Mouse (Mus musculus) hindbrain, embryonic 15.5 days (tissue): ENCODE results near the gene Tmtc2. TPM values are rescaled to one million over a fixed set of nuclear protein-coding genes. Genes with fewer than 3 reads are reported as not detected.
A peak's percentile ranks its signal among the peaks of the same experiment; 100 is the strongest.

Experiments used
- ATAC-seq: fragments of 200-750 bp; cut with Nextera tagmentation; 2 replicates; pipeline ENCODE4 v1.8.0; 2017; ENCODE audit warnings: low read depth, moderate number of reproducible peaks, moderate TSS enrichment; ENCODE audit not compliant: low FRiP score
- H3K27ac ChIP-seq: fragments of 300-500 bp; sonication (generic); replicated peaks from 2 replicates; pipeline ENCODE4 v1.5.1; 2015; ENCODE audit warnings: mild to moderate bottlenecking, inconsistent platforms
- H3K27me3 ChIP-seq: fragments of 300-500 bp; sonication (generic); 2 replicates; pipeline ENCODE4 v1.6.1; 2015; ENCODE audit warnings: control low read depth, inconsistent platforms
- H3K36me3 ChIP-seq: fragments of 300-500 bp; sonication (generic); 2 replicates; pipeline ENCODE4 v1.6.1; 2015; ENCODE audit warnings: control low read depth, inconsistent platforms
- H3K4me1 ChIP-seq: fragments of 300-500 bp; sonication (generic); replicated peaks from 2 replicates; pipeline ENCODE4 v1.6.1; 2015; ENCODE audit warnings: control low read depth, inconsistent platforms
- H3K4me2 ChIP-seq: fragments of 300-500 bp; sonication (generic); 2 replicates; pipeline ENCODE4 v1.6.1; 2015; ENCODE audit warnings: moderate library complexity, mild to moderate bottlenecking, inconsistent platforms
- H3K4me3 ChIP-seq: fragments of 300-500 bp; sonication (generic); 2 replicates; pipeline ENCODE4 v1.5.1; 2015; ENCODE audit warnings: mild to moderate bottlenecking, inconsistent platforms
- H3K9ac ChIP-seq: fragments of 300-500 bp; sonication (generic); 2 replicates; pipeline ENCODE4 v1.6.1; 2015; ENCODE audit warnings: inconsistent platforms
- H3K9me3 ChIP-seq: fragments of 300-500 bp; sonication (generic); 2 replicates; pipeline ENCODE4 v1.6.1; 2016; ENCODE audit warnings: control low read depth, inconsistent platforms
- WGBS: fragments of 180-500 bp; shearing (Covaris S2); methylation state at CpG from one replicate; pipeline ENCODE4 v1.1.7; 2015; 5-methylcytosine and 5-hydroxymethylcytosine counted together
- polyA plus RNA-seq: library from polyadenylated mRNA; unstranded; fragments of >200 nt; fragmentation: Nextera tagmentation; extraction: Ambion mirVana; gene quantifications from 2 replicates; pipeline ENCODE4 v1.2.1, GENCODE M21; 2015

The Tmtc2 gene
- polyA plus RNA-seq, 1 experiment from 2014 or later: 8.5 TPM

DNA sequence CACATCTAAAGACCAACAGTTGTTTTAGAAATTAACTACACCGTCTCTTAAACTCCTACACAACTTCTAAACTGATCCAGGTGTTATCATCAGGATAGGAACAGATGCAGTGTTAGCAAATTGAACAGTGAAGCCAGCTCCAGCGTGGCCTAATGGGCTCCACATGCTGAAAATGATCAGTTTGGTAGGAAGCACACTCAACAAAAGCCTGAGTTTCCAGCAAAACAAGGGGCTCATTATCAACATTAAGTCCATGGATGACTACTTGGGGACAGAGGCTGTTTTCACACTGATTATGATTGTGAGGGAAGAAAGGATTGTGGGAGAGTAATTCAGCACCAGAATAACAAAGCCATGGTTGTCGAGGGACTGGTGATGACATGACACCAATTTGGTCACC, 143.4 kb downstream of the Tmtc2 start:
- Histone ChIP-seq H3K27ac (no peak overlapping the region), H3K4me3 (no peak overlapping the region), H3K9me3 (no peaks in the 10 kb centered on the region), H3K36me3 (no peaks in the 10 kb centered on the region), H3K4me1 (peaks cover 2% of the 10 kb centered on the region; the same call in 1 of the 2 replicates), H3K4me2 (no peak overlapping the region), H3K27me3 (no peaks in the 10 kb centered on the region), H3K9ac (no peak overlapping the region)
- no peak for ATAC-seq
- 62% methylated on average over 3 of the region's 3 CpGs for WGBS

DNA sequence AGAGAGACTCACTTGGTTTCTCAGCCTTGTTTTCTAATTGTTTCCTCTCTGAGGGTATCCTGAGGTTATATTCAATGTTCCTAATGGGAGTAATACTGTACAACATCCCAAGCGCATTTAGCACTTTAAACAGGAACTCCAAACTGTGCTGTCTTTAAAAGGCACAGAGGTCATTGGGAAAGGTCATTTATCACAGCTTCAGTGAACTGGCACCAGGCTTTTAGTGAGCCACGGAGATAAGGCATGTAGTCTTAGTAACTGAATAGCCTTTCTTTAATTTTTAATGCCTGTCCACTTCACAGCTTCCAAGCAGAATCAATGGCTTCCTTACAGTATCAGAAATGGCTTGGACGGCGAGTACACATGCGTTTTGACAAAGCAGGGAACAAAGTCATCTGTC, 144.0 kb downstream of the Tmtc2 start:
- H3K9me3 ChIP-seq: no peaks in the 10 kb centered on the region
- ATAC-seq: no peak
- no peaks in the 10 kb centered on the region for H3K36me3 ChIP-seq
- no peak overlapping the region for H3K4me2 ChIP-seq
- no peak overlapping the region for H3K4me3 ChIP-seq
- 52% methylated on average over 5 of the region's 5 CpGs for WGBS
- no peaks in the 10 kb centered on the region for H3K27me3 ChIP-seq
- no peak overlapping the region for H3K9ac ChIP-seq
- H3K4me1 ChIP-seq: peaks cover 2% of the 10 kb centered on the region; the same call in 1 of the 2 replicates
- no peak overlapping the region for H3K27ac ChIP-seq

DNA sequence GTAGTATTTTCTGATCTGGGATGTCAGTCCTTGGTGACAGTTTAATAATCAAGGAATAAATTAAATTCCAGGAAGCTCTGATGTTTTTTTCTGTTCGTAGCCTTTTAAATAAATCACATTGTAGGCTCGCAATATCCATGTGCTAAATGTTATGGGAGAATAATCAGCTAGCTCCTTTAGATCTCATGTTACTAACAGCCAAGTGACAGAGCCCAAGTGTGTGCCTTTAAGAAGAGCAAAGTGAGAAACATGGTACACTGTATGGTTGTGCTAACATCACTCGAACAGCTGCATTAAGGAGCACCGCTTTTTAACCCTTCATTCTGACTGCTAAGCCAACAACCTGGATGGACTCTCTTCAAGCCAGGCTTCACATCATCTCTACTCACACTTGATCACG, 146.2 kb downstream of the Tmtc2 start:
- Histone ChIP-seq H3K4me1 (0 out of 2 replicates have a peak, but pooled peaks cover 2% of the 10 kb centered on the region), H3K9me3 (no peaks in the 10 kb centered on the region), H3K4me2 (no peak overlapping the region), H3K27ac (no peak overlapping the region), H3K4me3 (no peak overlapping the region), H3K36me3 (no peaks in the 10 kb centered on the region), H3K9ac (no peak overlapping the region), H3K27me3 (no peaks in the 10 kb centered on the region)
- 73% methylated on average over 5 of the region's 5 CpGs for WGBS
- no peak for ATAC-seq

DNA sequence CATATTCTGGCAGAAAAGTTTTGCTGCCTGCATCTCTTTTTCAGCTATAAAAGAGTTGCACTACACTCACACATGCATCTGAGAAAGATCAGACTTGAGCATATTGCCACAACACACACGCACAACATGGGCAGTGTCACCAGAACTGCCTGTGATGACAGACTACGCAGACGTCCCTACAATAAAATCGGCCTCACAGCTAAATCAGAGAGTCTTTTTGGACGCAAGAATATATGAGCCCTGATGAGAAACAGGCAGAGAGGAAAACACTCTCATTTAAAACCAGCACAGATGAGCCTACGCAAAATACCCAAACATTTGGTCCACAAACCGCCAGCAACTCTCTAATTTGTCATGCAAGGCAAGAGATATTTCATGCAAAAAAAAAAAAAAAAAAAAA, 146.6 kb downstream of the Tmtc2 start:
- Histone ChIP-seq H3K4me1 (0 out of 2 replicates have a peak, but pooled peaks cover 2% of the 10 kb centered on the region), H3K27me3 (no peaks in the 10 kb centered on the region), H3K9me3 (no peaks in the 10 kb centered on the region), H3K4me3 (no peak overlapping the region), H3K36me3 (no peaks in the 10 kb centered on the region), H3K27ac (no peak overlapping the region), H3K4me2 (no peak overlapping the region), H3K9ac (no peak overlapping the region)
- WGBS: 81% methylated on average over 7 of the region's 7 CpGs
- ATAC-seq: no peak

DNA sequence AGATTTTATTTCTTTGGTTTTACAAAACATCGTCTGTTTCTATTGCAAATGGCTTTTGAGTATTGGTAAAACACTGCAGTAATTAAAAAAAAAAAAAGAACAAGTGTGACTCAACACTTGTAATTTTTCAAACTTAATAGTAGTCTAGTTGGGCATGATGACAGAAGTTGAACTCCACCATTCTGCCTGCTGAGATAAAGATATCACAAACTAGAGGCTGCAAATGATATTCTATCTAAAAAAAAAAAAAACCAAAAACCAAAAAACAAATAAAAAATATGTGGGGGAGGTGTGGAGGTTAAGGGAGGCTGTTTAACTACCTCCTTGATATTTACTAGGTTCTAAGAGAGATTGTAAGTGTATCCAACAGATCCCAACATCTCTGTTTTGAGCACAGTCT, 149.2 kb downstream of the Tmtc2 start:
- Histone ChIP-seq H3K9me3 (no peaks in the 10 kb centered on the region), H3K4me1 (0 out of 2 replicates have a peak, but pooled peaks cover 2% of the 10 kb centered on the region), H3K36me3 (no peaks in the 10 kb centered on the region), H3K4me3 (no peak overlapping the region), H3K27me3 (no peaks in the 10 kb centered on the region), H3K27ac (no peak overlapping the region), H3K4me2 (no peak overlapping the region), H3K9ac (no peak overlapping the region)
- no peak for ATAC-seq
- 93% methylated on average over 1 of the region's 1 CpGs for WGBS

DNA sequence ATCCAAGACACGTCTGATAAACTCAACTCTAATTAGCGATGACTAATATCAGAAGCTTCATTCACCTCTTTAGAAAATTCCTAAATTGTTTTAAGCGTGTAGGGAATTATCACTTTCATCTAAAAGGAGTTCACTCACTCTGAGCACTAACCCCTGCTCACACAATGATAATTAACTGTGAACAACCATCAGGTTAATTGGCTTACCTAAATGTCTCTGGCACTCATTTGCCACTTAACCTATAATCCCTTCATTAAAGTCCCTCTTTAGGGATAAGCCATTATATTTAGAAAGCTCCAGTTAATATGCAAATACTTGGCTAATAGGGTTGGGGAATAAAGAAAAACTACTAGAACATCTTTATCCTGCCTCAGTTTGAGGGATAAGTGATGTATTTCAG, 151.1 kb downstream of the Tmtc2 start:
- Histone ChIP-seq H3K9ac (no peak overlapping the region), H3K4me1 (0 out of 2 replicates have a peak, but pooled peaks cover 2% of the 10 kb centered on the region), H3K4me2 (no peak overlapping the region), H3K9me3 (no peaks in the 10 kb centered on the region), H3K27ac (no peak overlapping the region), H3K27me3 (no peaks in the 10 kb centered on the region), H3K36me3 (no peaks in the 10 kb centered on the region), H3K4me3 (no peak overlapping the region)
- WGBS: 69% methylated on average over 3 of the region's 3 CpGs
- ATAC-seq: peak; percentile 56; the same call in 1 of the 2 replicates

DNA sequence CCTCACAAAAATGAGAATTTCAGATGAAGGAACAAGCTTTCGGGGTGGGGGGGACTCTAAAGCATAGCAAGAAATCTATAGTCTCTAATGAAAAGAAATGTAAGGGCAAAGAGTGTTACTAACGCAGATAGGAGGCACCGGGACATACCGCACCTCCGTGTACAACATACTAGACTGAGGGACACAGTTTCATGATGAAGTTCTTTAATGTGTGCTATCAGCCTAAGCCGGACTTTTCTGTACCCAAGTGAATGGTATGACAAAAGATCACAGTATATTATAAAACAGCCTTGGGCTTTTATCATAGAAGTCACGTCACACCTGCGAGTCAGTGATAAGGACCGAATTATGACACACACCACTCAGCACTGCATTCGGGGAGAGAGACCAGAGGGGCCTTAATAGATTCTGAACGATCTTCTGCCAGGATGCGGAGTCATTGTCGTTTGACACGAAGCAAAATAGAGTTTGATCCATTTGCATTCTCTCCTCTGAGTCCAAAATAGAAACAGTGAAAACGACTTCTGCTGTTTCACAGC, 156.3 kb downstream of the Tmtc2 start:
- no peak overlapping the region for H3K4me3 ChIP-seq
- no peak overlapping the region for H3K9ac ChIP-seq
- 72% methylated on average over 15 of the region's 15 CpGs for WGBS
- H3K4me2 ChIP-seq: no peak overlapping the region
- H3K9me3 ChIP-seq: no peaks in the 10 kb centered on the region
- peak; percentile 30; the same call in 1 of the 2 replicates for ATAC-seq
- peaks cover 6% of the 10 kb centered on the region; the same call in 1 of the 2 replicates for H3K36me3 ChIP-seq
- H3K27me3 ChIP-seq: no peaks in the 10 kb centered on the region
- H3K4me1 ChIP-seq: 0 out of 2 replicates have a peak, but pooled peaks cover 5% of the 10 kb centered on the region
- H3K27ac ChIP-seq: no peak overlapping the region

DNA sequence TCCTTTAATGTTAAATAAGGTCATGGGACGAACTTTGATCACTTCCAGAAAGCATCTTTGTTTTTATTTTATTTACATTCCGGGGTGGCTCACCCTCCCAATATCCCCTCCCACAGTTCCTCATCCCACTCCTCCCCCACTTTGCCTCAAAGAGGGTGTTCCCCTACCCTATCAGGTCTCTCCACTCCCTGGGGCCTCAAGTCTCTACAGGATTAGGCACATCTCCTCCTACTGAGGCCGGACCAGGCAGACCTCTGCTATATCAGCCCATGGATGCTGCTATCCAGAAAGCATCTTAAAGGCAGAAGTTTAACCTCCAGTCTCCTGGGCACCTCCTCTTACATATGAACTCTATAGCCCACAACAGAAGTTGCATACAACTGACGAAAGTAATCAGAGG, 157.7 kb downstream of the Tmtc2 start:
- no peak overlapping the region for H3K4me2 ChIP-seq
- ATAC-seq: no peak
- 90% methylated on average over 4 of the region's 4 CpGs for WGBS
- no peak overlapping the region for H3K27ac ChIP-seq
- H3K4me3 ChIP-seq: no peak overlapping the region
- peaks cover 10% of the 10 kb centered on the region; the same call in 1 of the 2 replicates for H3K36me3 ChIP-seq
- H3K9ac ChIP-seq: no peak overlapping the region
- H3K4me1 ChIP-seq: 0 out of 2 replicates have a peak, but pooled peaks cover 5% of the 10 kb centered on the region
- H3K9me3 ChIP-seq: no peaks in the 10 kb centered on the region
- H3K27me3 ChIP-seq: no peaks in the 10 kb centered on the region

DNA sequence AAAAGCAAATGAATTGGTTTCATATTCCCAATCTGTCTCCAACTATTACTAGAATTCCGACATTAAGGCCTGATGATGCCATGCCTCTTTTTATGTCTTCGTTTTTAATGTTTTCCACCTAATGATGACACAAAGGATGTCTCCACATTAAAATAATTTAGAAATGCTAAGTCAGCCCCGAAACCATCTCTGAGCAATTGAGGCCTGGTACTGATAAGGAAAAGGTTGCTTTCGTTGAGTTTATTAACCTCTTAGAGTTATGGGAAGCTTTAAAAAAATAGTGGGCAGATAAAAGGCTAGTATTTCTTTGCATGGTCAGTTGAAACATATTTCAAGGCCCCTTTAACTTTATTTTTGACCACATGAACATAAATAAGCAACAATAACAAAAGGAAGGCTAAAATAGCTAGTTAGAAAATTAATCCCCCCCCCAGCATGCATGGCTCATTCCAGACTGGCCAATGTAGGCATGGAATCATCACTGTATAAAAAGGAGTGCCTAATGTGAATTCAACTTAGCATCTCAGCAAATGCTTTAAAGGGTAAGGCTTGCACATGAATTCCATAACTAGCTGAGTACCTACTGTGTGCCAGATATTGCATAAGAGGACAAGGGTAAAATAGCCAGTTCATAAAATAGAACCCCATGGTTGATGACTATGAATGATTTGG, 168.3 kb downstream of the Tmtc2 start:
- no peaks in the 10 kb centered on the region for H3K36me3 ChIP-seq
- no peak overlapping the region for H3K4me2 ChIP-seq
- H3K4me1 ChIP-seq: peaks cover 23% of the 10 kb centered on the region
- H3K27ac ChIP-seq: no peak overlapping the region
- H3K9me3 ChIP-seq: no peaks in the 10 kb centered on the region
- 93% methylated on average over 4 of the region's 4 CpGs for WGBS
- no peak overlapping the region for H3K9ac ChIP-seq
- H3K4me3 ChIP-seq: no peak overlapping the region
- H3K27me3 ChIP-seq: no peaks in the 10 kb centered on the region
- ATAC-seq: no peak

DNA sequence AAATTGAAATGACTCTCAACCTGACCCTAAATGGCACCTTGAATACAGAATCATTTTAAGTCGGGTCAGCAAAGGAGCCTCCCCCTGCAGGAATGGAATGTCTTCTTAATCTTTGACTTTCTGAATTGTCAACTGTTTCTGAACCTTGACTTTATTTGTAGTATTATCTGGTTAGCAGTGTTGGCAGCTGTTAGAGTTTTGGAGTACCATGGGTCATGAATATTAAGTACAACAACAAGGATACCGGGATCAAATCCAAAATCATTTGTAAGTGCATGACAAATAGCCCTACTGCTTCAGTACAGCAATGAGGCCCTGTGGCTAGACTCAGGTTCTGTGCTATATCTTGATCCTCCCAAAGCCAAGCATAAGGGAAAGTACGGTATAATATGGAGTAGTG, 170.3 kb downstream of the Tmtc2 start:
- no peak overlapping the region for H3K27ac ChIP-seq
- no peak overlapping the region for H3K4me2 ChIP-seq
- H3K9ac ChIP-seq: no peak overlapping the region
- H3K4me3 ChIP-seq: no peak overlapping the region
- 66% methylated on average over 3 of the region's 3 CpGs for WGBS
- peak; percentile 35; the same call in 1 of the 2 replicates for ATAC-seq
- H3K4me1 ChIP-seq: peaks cover 23% of the 10 kb centered on the region
- H3K9me3 ChIP-seq: no peaks in the 10 kb centered on the region
- no peaks in the 10 kb centered on the region for H3K27me3 ChIP-seq
- no peaks in the 10 kb centered on the region for H3K36me3 ChIP-seq

DNA sequence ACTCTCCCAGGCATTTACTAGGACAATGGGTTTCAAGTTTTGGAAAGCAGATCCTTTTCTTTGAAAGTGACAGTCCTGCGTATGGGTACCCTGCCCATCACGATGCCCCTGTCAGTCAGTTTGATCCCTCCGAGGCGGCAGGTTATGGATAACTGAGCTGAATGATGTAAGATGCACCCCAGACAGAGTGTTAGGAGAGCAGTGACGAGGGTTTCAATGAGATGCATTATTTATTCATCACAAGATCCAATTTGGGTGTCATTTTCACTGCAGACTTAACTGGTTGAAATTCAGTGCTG, 171.8 kb downstream of the Tmtc2 start:
- ATAC-seq: peak; percentile 52; the same call in 1 of the 2 replicates
- 0 out of 2 replicates have a peak overlapping the region, but pooled peaks have one; percentile 0 for H3K9ac ChIP-seq

DNA sequence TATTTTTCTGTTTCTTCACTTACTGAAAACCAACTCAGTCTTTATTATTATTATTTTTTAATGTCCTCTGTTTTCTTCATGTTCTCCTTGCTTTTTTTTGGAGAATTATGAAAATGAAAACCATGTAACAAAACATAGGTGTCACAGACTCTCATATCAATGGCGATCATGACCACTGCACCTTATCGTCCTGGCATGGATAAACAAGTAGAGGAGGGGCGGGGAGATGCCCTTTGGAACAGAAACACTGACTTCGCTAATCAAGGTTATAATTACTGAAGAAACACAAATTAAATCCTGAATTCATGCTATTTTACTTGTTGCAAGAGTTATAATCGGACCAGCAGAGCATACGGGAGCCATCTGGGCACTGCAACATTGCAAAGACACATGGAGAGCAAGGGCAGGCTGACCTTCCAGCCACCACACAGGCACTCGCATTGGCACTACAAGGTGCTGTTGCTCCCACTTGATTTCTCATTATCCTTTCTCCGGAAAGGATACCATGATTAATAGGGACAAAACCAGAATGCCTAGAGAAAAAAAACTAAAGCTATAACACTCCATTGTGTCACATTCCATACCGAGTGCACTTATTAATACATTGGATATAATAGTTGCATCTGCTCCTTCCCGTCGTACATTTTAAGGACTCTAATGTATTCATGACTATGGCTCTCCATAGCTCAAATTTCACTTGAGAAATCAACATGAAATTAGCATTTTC, 172.3 kb downstream of the Tmtc2 start:
- H3K36me3 ChIP-seq: no peaks in the 10 kb centered on the region
- H3K4me2 ChIP-seq: peak overlapping the region; percentile 39
- no peaks in the 10 kb centered on the region for H3K27me3 ChIP-seq
- 0 out of 2 replicates have a peak overlapping the region, but pooled peaks have one; percentile 0 for H3K9ac ChIP-seq
- peak overlapping the region; percentile 32; the same call in 1 of the 2 replicates for H3K27ac ChIP-seq
- H3K4me3 ChIP-seq: no peak overlapping the region
- no peaks in the 10 kb centered on the region for H3K9me3 ChIP-seq
- 51% methylated on average over 11 of the region's 11 CpGs for WGBS
- peak; percentile 61 for ATAC-seq
- peaks cover 23% of the 10 kb centered on the region for H3K4me1 ChIP-seq

More for the DNA sequence above, 171.8 kb downstream of the Tmtc2 start:
- H3K9me3 ChIP-seq: no peaks in the 10 kb centered on the region
- no peak overlapping the region for H3K4me3 ChIP-seq
- H3K27ac ChIP-seq: peak overlapping the region; percentile 32; the same call in 1 of the 2 replicates
- H3K4me1 ChIP-seq: peaks cover 23% of the 10 kb centered on the region
- no peaks in the 10 kb centered on the region for H3K36me3 ChIP-seq
- H3K4me2 ChIP-seq: peak overlapping the region; percentile 39
- 23% methylated on average over 5 of the region's 5 CpGs for WGBS
- no peaks in the 10 kb centered on the region for H3K27me3 ChIP-seq
